Mouse (Mus musculus) kidney, postnatal 0 days (tissue): Measurements from ENCODE around the gene Catip. TPM values are rescaled to one million over a fixed set of nuclear protein-coding genes. Genes with fewer than 3 reads are reported as not detected.

Experiments used
- ATAC-seq: fragments of 200-750 bp; cut with Nextera tagmentation; replicated peaks from 2 replicates; pipeline ENCODE4 v1.8.0; 2017; ENCODE audit warnings: low read depth, moderate number of reproducible peaks, moderate TSS enrichment, moderate library complexity; ENCODE audit not compliant: low FRiP score
- DNase-seq: peaks from one replicate; pipeline ENCODE4 v3.0.0-alpha.2; 2016; ENCODE audit warnings: low spot score
- H3K27ac ChIP-seq: fragments of 300-500 bp; sonication (generic); 2 replicates; pipeline ENCODE4 v1.5.1; 2014; ENCODE audit warnings: mild to moderate bottlenecking
- H3K27me3 ChIP-seq: fragments of 300-500 bp; sonication (generic); 2 replicates; pipeline ENCODE4 v1.6.1; 2014; ENCODE audit warnings: low read length, mixed read lengths; ENCODE audit not compliant: insufficient read depth
- H3K36me3 ChIP-seq: fragments of 300-500 bp; sonication (generic); 2 replicates; pipeline ENCODE4 v1.6.1; 2014; ENCODE audit warnings: low read length, mixed read lengths; ENCODE audit not compliant: insufficient read depth
- H3K4me1 ChIP-seq: fragments of 300-500 bp; sonication (generic); replicated peaks from 2 replicates; pipeline ENCODE4 v1.6.1; 2014; ENCODE audit warnings: antibody characterized with exemption, low read length, mixed read lengths; ENCODE audit not compliant: insufficient read depth
- H3K4me2 ChIP-seq: fragments of 300-500 bp; sonication (generic); 2 replicates; pipeline ENCODE4 v1.6.1; 2014; ENCODE audit warnings: mild to moderate bottlenecking, low read length, moderate library complexity, mixed read lengths
- H3K4me3 ChIP-seq: fragments of 300-500 bp; sonication (generic); replicated peaks from 2 replicates; pipeline ENCODE4 v1.5.1; 2014; ENCODE audit warnings: low read depth, low read length
- H3K9ac ChIP-seq: fragments of 300-500 bp; sonication (generic); 2 replicates; pipeline ENCODE4 v1.6.1; 2014; ENCODE audit warnings: low read depth, low read length
- H3K9me3 ChIP-seq: fragments of 300-500 bp; sonication (generic); replicated peaks from 2 replicates; pipeline ENCODE4 v1.6.1; 2016; ENCODE audit warnings: low read length, inconsistent platforms, mixed read lengths
- CTCF ChIP-seq: IDR thresholded peaks from 2 replicates; pipeline ENCODE4 v1.5.1; 2016; ENCODE audit warnings: antibody characterized with exemption, low read depth, mild to moderate bottlenecking, moderate library complexity
- WGBS: fragments of 180-500 bp; shearing (Covaris S2); extraction: QIAGEN DNeasy Blood & Tissue Kit; methylation state at CpG from one replicate; pipeline ENCODE4 v1.1.7; 2014; 5-methylcytosine and 5-hydroxymethylcytosine counted together
- microRNA counts: library from miRNA; unstranded; fragments of <30 nt; microRNA quantifications from one replicate; lab custom pipeline; 2015
- microRNA-seq: library from miRNA; unstranded; fragments of <30 nt; microRNA quantifications from one replicate; pipeline ENCODE4, GENCODE M21; 2016
- polyA plus RNA-seq: library from polyadenylated mRNA; unstranded; fragments of >200 nt; fragmentation: Nextera tagmentation; extraction: Ambion mirVana; gene quantifications from 2 replicates; pipeline ENCODE4 v1.2.1, GENCODE M21; 2015

The Catip gene
- polyA plus RNA-seq, 1 experiment from 2014 or later, result 0.75 TPM

GRCm38 (mm10) chr1:74401015-74401702 is 39.3 kb downstream of the Catip start:
- H3K4me2 ChIP-seq, result no peak overlapping the region
- no peak overlapping the region for H3K27ac ChIP-seq
- WGBS, result 56% methylated on average over 16 of the region's 16 CpGs
- DNase-seq (no peak), ATAC-seq (no peak)
- no peaks in the 10 kb centered on the region for H3K4me1 ChIP-seq
- H3K4me3 ChIP-seq, result no peak overlapping the region
- H3K9me3 ChIP-seq, result no peaks in the 10 kb centered on the region
- no peaks in the 10 kb centered on the region for H3K36me3 ChIP-seq
- H3K27me3 ChIP-seq, result no peaks in the 10 kb centered on the region
- TF ChIP-seq CTCF, result no peak
- H3K9ac ChIP-seq, result no peak overlapping the region

GRCm38 (mm10) chr1:74404206-74404605 is 42.3 kb downstream of the Catip start:
- ATAC-seq (no peak), DNase-seq (no peak)
- no peak overlapping the region for H3K9ac ChIP-seq
- 84% methylated on average over 4 of the region's 4 CpGs for WGBS
- no peak overlapping the region for H3K27ac ChIP-seq
- no peaks in the 10 kb centered on the region for H3K36me3 ChIP-seq
- TF ChIP-seq CTCF, result no peak
- H3K4me3 ChIP-seq, result no peak overlapping the region
- H3K4me1 ChIP-seq, result no peaks in the 10 kb centered on the region
- no peak overlapping the region for H3K4me2 ChIP-seq
- no peaks in the 10 kb centered on the region for H3K27me3 ChIP-seq
- no peaks in the 10 kb centered on the region for H3K9me3 ChIP-seq

- no peak within 1 kb of the TSS for H3K27ac ChIP-seq
- H3K9me3 ChIP-seq, result no peaks in the 10 kb centered on the region
- H3K4me1 ChIP-seq, result no peaks in the 10 kb centered on the region
- peak within 1 kb of the TSS; percentile 6; the same call in 1 of the 2 replicates for H3K4me2 ChIP-seq
- TF ChIP-seq CTCF, result peak; percentile 25; the same call in 1 of the 2 replicates
- peak; percentile 51 for ATAC-seq
- H3K4me3 ChIP-seq, result no peak within 1 kb of the TSS
- H3K36me3 ChIP-seq, result no peaks in the 10 kb centered on the region
- no peaks in the 10 kb centered on the region for H3K27me3 ChIP-seq
- 32% methylated on average over 13 of the region's 15 CpGs for WGBS
- no peak for DNase-seq
- H3K9ac ChIP-seq, result peak within 1 kb of the TSS; percentile 31; the same call in 1 of the 2 replicates
Observed at GRCm38 (mm10) chr1:74408589-74409504, 46.9 kb downstream of the Catip start, which contains the start of gene Vil1. Gene Vil1, plus strand, starts transcription at chr1:74409376.

- no peak overlapping the region for H3K27ac ChIP-seq
- ATAC-seq, result no peak
- no peak overlapping the region for H3K4me3 ChIP-seq
- H3K9ac ChIP-seq, result no peak overlapping the region
- no peak for DNase-seq
- TF ChIP-seq CTCF, result no peak
- WGBS, result 57% methylated on average over 2 of the region's 2 CpGs
- H3K4me2 ChIP-seq, result no peak overlapping the region
- no peaks in the 10 kb centered on the region for H3K36me3 ChIP-seq
- H3K9me3 ChIP-seq, result no peaks in the 10 kb centered on the region
- H3K27me3 ChIP-seq, result no peaks in the 10 kb centered on the region
- H3K4me1 ChIP-seq, result no peaks in the 10 kb centered on the region
Observed at GRCm38 (mm10) chr1:74411753-74412325, 49.9 kb downstream of the Catip start.

- Histone ChIP-seq H3K4me3 (no peak overlapping the region), H3K9ac (no peak overlapping the region), H3K4me2 (no peak overlapping the region), H3K36me3 (no peaks in the 10 kb centered on the region), H3K4me1 (no peaks in the 10 kb centered on the region), H3K27ac (no peak overlapping the region), H3K9me3 (no peaks in the 10 kb centered on the region), H3K27me3 (no peaks in the 10 kb centered on the region)
- DNase-seq (no peak), ATAC-seq (no peak)
- TF ChIP-seq CTCF, result no peak
- WGBS, result 84% methylated on average over 8 of the region's 8 CpGs
Observed at GRCm38 (mm10) chr1:74412711-74413110, 50.8 kb downstream of the Catip start.

GRCm38 (mm10) chr1:74415143-74415542 is 53.2 kb downstream of the Catip start:
- Histone ChIP-seq H3K27me3 (no peaks in the 10 kb centered on the region), H3K9me3 (no peaks in the 10 kb centered on the region), H3K9ac (no peak overlapping the region), H3K4me1 (peaks cover 4% of the 10 kb centered on the region; the same call in 1 of the 2 replicates), H3K4me2 (no peak overlapping the region), H3K36me3 (no peaks in the 10 kb centered on the region), H3K27ac (no peak overlapping the region), H3K4me3 (no peak overlapping the region)
- peak; percentile 59 for ATAC-seq
- peak; percentile 62 for DNase-seq
- TF ChIP-seq CTCF, result no peak
- WGBS, result 44% methylated on average over 3 of the region's 4 CpGs

MicroRNAs encoded within 50 kb of the gene (microRNA counts, 519-probe panel; counts per million panel counts)
- microRNA mmu-miR-26b (lab: Ali Mortazavi, UCI), result 5,363 counts per million, percentile 86 among the panel's probes with 10 or more counts

Small RNA genes lying within 50 kb of the gene (microRNA-seq; reads per million reads assigned to microRNA genes)
- 35,722 reads per million, percentile 98 among the genes with 10 or more reads in this experiment for gene Mir26b

Other genes starting within 250 kb of the Catip start
- 65.4 and 71.8 TPM in 2 replicates for gene Tns1, start 237.7 kb upstream of the Catip start, polyA plus RNA-seq
- 0.07 and 0.18 TPM in 2 replicates for gene Rufy4, start 236.6 kb upstream of the Catip start, polyA plus RNA-seq
- gene Cxcr2, start 208.1 kb upstream of the Catip start, polyA plus RNA-seq, result 0.30 and 0.51 TPM in 2 replicates
- not detected in 2 replicates for gene Cxcr1, start 167.5 kb upstream of the Catip start, polyA plus RNA-seq
- gene Arpc2, start 126.0 kb upstream of the Catip start, polyA plus RNA-seq, result 487 TPM in 2 replicates
- gene Gpbar1, start 83.6 kb upstream of the Catip start, polyA plus RNA-seq, result 1.0 and 1.7 TPM in 2 replicates
- gene Aamp, start 77.4 kb upstream of the Catip start, polyA plus RNA-seq, result 248 and 264 TPM in 2 replicates
- 162 and 169 TPM in 2 replicates for gene Pnkd, start 77.2 kb upstream of the Catip start, polyA plus RNA-seq
- gene Tmbim1, start 56.5 kb upstream of the Catip start, polyA plus RNA-seq, result 27.8 and 30.8 TPM in 2 replicates
- gene Slc11a1, start 13.1 kb downstream of the Catip start, polyA plus RNA-seq, result 2.6 and 3.6 TPM in 2 replicates
- 73.3 and 75.8 TPM in 2 replicates for gene Ctdsp1, start 29.4 kb downstream of the Catip start, polyA plus RNA-seq
- 17.0 and 18.0 TPM in 2 replicates for gene Vil1, start 47.3 kb downstream of the Catip start, polyA plus RNA-seq
- 49.8 and 51.6 TPM in 2 replicates for gene Cnot9, start 143.9 kb downstream of the Catip start, polyA plus RNA-seq
- gene Plcd4, start 180.8 kb downstream of the Catip start, polyA plus RNA-seq, result 1.0 and 1.1 TPM in 2 replicates
- 17.4 and 20.2 TPM in 2 replicates for gene Usp37, start 182.2 kb downstream of the Catip start, polyA plus RNA-seq
- 3.6 and 3.9 TPM in 2 replicates for gene Zfp142, start 226.1 kb downstream of the Catip start, polyA plus RNA-seq
- gene Bcs1l, start 226.2 kb downstream of the Catip start, polyA plus RNA-seq, result 13.3 and 14.5 TPM in 2 replicates
- gene Rnf25, start 239.3 kb downstream of the Catip start, polyA plus RNA-seq, result 30.4 and 30.5 TPM in 2 replicates
- gene Stk36, start 239.3 kb downstream of the Catip start, polyA plus RNA-seq, result 4.8 and 5.0 TPM in 2 replicates